Comparison of ENCODE assay signal across 8 mouse cellular contexts in genomic region chr1:50927679-50928187, GRCm38 (mm10). TPM values are rescaled to one million over a fixed set of nuclear protein-coding genes. Genes with fewer than 3 reads are reported as not detected.
A peak's percentile ranks its signal among the peaks of the same experiment; 100 is the strongest.
DNase-seq lines count a peak whose midpoint lies in the region; ATAC-seq and TF ChIP-seq lines count a peak whose summit lies in the region.

No protein-coding gene starts in this region.

- H3K27ac ChIP-seq in liver, adult 2 months (replicated peaks; ENCODE audit: insufficient read depth, low read depth, low read length), result no peak overlapping the region
- peak overlapping the region; percentile 26; the same call in 1 of the 2 replicates for H3K27ac ChIP-seq in forebrain, embryonic 16.5 days (ENCODE audit: low read length)
- no peak overlapping the region for H3K27ac ChIP-seq in intestine, postnatal 0 days (ENCODE audit: low read depth, low read length)
- H3K27ac ChIP-seq in liver, embryonic 15.5 days (replicated peaks), result no peak overlapping the region
- H3K27ac ChIP-seq in small intestine, adult 2 months (ENCODE audit: insufficient read depth, low read depth, low read length), result no peak overlapping the region

- H3K4me1 ChIP-seq in liver, adult 2 months (ENCODE audit: control insufficient read depth, insufficient read depth, low read length), result peaks cover 4% of the 10 kb centered on the region
- H3K4me1 ChIP-seq in forebrain, embryonic 16.5 days (replicated peaks; ENCODE audit: control insufficient read depth, insufficient read depth, low read length), result 0 out of 2 replicates have a peak, but pooled peaks cover 8% of the 10 kb centered on the region
- no peaks in the 10 kb centered on the region for H3K4me1 ChIP-seq in intestine, postnatal 0 days (replicated peaks; ENCODE audit: control insufficient read depth, insufficient read depth, low read length)
- peaks cover 6% of the 10 kb centered on the region; the same call in 1 of the 2 replicates for H3K4me1 ChIP-seq in liver, embryonic 15.5 days (replicated peaks)
- H3K4me1 ChIP-seq in small intestine, adult 2 months (ENCODE audit: control insufficient read depth, insufficient read depth, insufficient read length, low read length), result no peaks in the 10 kb centered on the region; the same call in 1 of the 2 replicates

- no peaks in the 10 kb centered on the region for H3K79me2 ChIP-seq in liver, adult 2 months (ENCODE audit: control insufficient read depth, insufficient read depth, low read length)

- TF ChIP-seq POLR2A in liver, adult 2 months (IDR thresholded peaks at IDR 0.05; ENCODE audit: extremely low read depth, insufficient read depth, low read length), result no peak
- TF ChIP-seq POLR2A in brain, embryonic 14.5 days (IDR thresholded peaks at IDR 0.05; ENCODE audit: borderline replicate concordance, extremely low read depth, insufficient read depth, insufficient read length, poor library complexity, severe bottlenecking), result no peak
- no peak for TF ChIP-seq POLR2A in small intestine, adult 2 months (IDR thresholded peaks at IDR 0.05; ENCODE audit: low read depth, low read length)

- no peak overlapping the region for H3K9ac ChIP-seq in liver, adult 2 months (ENCODE audit: low read depth, low read length)
- H3K9ac ChIP-seq in forebrain, embryonic 16.5 days (replicated peaks; ENCODE audit: low read depth, low read length), result peak overlapping the region; percentile 83
- no peak overlapping the region for H3K9ac ChIP-seq in intestine, postnatal 0 days (ENCODE audit: low read depth, low read length)
- H3K9ac ChIP-seq in liver, embryonic 15.5 days, result no peak overlapping the region

- WGBS in liver, adult 2 months, result 3% methylated on average over 35 of the region's 35 CpGs
- WGBS in forebrain, embryonic 16.5 days, result under 1% methylated on average over 35 of the region's 35 CpGs
- WGBS in intestine, postnatal 0 days, result under 1% methylated on average over 35 of the region's 35 CpGs
- WGBS in liver, embryonic 15.5 days (ENCODE audit: insufficient replicate concordance), result 1% methylated on average over 35 of the region's 35 CpGs
- 2% methylated on average over 35 of the region's 35 CpGs for WGBS in small intestine, adult 2 months

- DNase-seq in liver, adult 2 months (ENCODE audit: extremely low read depth, low read depth, low spot score), result no peak
- DNase-seq in liver, result no peak
- DNase-seq in brain, embryonic 14.5 days (ENCODE audit: low read depth), result peak; percentile 76
- no peak for DNase-seq in thymus, postnatal 4 days

- ATAC-seq in forebrain, embryonic 16.5 days, result peak; percentile 51
- peak; percentile 64 for ATAC-seq in intestine, postnatal 0 days
- ATAC-seq in liver, embryonic 15.5 days (ENCODE audit: insufficient read depth), result peak; percentile 25; the same call in 1 of the 2 replicates

- H3K4me2 ChIP-seq in forebrain, embryonic 16.5 days (ENCODE audit: low read length), result peak overlapping the region; percentile 90
- H3K4me2 ChIP-seq in intestine, postnatal 0 days (replicated peaks; ENCODE audit: low read depth), result peak overlapping the region; percentile 77
- H3K4me2 ChIP-seq in liver, embryonic 15.5 days, result peak overlapping the region; percentile 72

- no peak for TF ChIP-seq CTCF in liver, adult 2 months (IDR thresholded peaks at IDR 0.05; ENCODE audit: low read depth, low read length)
- no peak for TF ChIP-seq CTCF in brain, embryonic 14.5 days (IDR thresholded peaks at IDR 0.05; ENCODE audit: borderline replicate concordance, extremely low read depth, insufficient read depth, insufficient read length)
- no peak for TF ChIP-seq CTCF in intestine, postnatal 0 days (IDR thresholded peaks at IDR 0.05; ENCODE audit: low read depth)
- TF ChIP-seq CTCF in small intestine, adult 2 months (IDR thresholded peaks at IDR 0.05; ENCODE audit: extremely low read depth, insufficient read length, insufficient replicate concordance, low read depth, low read length), result no peak

- no peaks in the 10 kb centered on the region for H3K9me3 ChIP-seq in forebrain, embryonic 16.5 days (ENCODE audit: control insufficient read depth, low read length)
- no peaks in the 10 kb centered on the region for H3K9me3 ChIP-seq in intestine, postnatal 0 days (ENCODE audit: control insufficient read depth)
- H3K9me3 ChIP-seq in liver, embryonic 15.5 days (replicated peaks), result no peaks in the 10 kb centered on the region

- peak overlapping the region; percentile 43; the same call in 1 of the 2 replicates for H3K4me3 ChIP-seq in liver, adult 2 months (ENCODE audit: insufficient read depth, low read depth, low read length)
- peak overlapping the region; percentile 74 for H3K4me3 ChIP-seq in forebrain, embryonic 16.5 days (replicated peaks; ENCODE audit: low read length)
- H3K4me3 ChIP-seq in intestine, postnatal 0 days (ENCODE audit: low read depth, low read length), result peak overlapping the region; percentile 49
- peak overlapping the region; percentile 47 for H3K4me3 ChIP-seq in liver, embryonic 15.5 days (replicated peaks)
- peak overlapping the region; percentile 46 for H3K4me3 ChIP-seq in small intestine, adult 2 months (ENCODE audit: low read depth, low read length)

- H3K36me3 ChIP-seq in liver, adult 2 months (ENCODE audit: control insufficient read depth, insufficient read depth, low read length), result no peaks in the 10 kb centered on the region
- H3K36me3 ChIP-seq in forebrain, embryonic 16.5 days (ENCODE audit: control insufficient read depth, insufficient read depth), result no peaks in the 10 kb centered on the region
- no peaks in the 10 kb centered on the region for H3K36me3 ChIP-seq in intestine, postnatal 0 days (ENCODE audit: control insufficient read depth, insufficient read depth)
- no peaks in the 10 kb centered on the region for H3K36me3 ChIP-seq in liver, embryonic 15.5 days (replicated peaks)
- no peaks in the 10 kb centered on the region for H3K36me3 ChIP-seq in small intestine, adult 2 months (ENCODE audit: control insufficient read depth, insufficient read depth, low read length)

- peaks cover 25% of the 10 kb centered on the region for H3K27me3 ChIP-seq in liver, adult 2 months (ENCODE audit: control insufficient read depth, insufficient read depth, low read length)
- H3K27me3 ChIP-seq in forebrain, embryonic 16.5 days (replicated peaks; ENCODE audit: control insufficient read depth, insufficient read depth, low read length), result no peaks in the 10 kb centered on the region
- peaks cover 36% of the 10 kb centered on the region for H3K27me3 ChIP-seq in intestine, postnatal 0 days (replicated peaks; ENCODE audit: control insufficient read depth, insufficient read depth, low read length)
- H3K27me3 ChIP-seq in liver, embryonic 15.5 days, result peaks cover 50% of the 10 kb centered on the region
- peaks cover 14% of the 10 kb centered on the region for H3K27me3 ChIP-seq in small intestine, adult 2 months (ENCODE audit: control insufficient read depth, insufficient read depth, low read length)

RNA-seq across cellular contexts. Expression of gene Tmeff2, which starts 27.3 kb away (rescaled TPM):
- 0.09 and 0.27 TPM in 2 replicates for total RNA-seq in liver, adult 2 months (2014; rRNA removed)
- polyA plus RNA-seq in liver, adult 2 months (2012; rRNA removed), result 0.02 TPM in 1 of 2 replicates, not detected in the other
- 28.5 and 35.3 TPM in 2 replicates for polyA plus RNA-seq in brain, embryonic 14.5 days (2012; rRNA removed)
- polyA plus RNA-seq in forebrain, embryonic 16.5 days (2015; fragmentation: Nextera tagmentation; extraction: Ambion mirVana), result 36.4 and 46.5 TPM in 2 replicates
- 4.9 and 5.0 TPM in 2 replicates for polyA plus RNA-seq in intestine, postnatal 0 days (2015; fragmentation: Nextera tagmentation; extraction: Ambion mirVana)
- 0.91 and 0.96 TPM in 2 replicates for polyA plus RNA-seq in liver, embryonic 15.5 days (2015; fragmentation: Nextera tagmentation; extraction: Ambion mirVana)
- 0.22 and 0.39 TPM in 2 replicates for polyA plus RNA-seq in small intestine, adult 2 months (2012; rRNA removed)
